Mouse (Mus musculus) liver, embryonic 14.5 days (tissue): ENCODE measurements around the gene Sgcd.

Experiments
- CTCF ChIP-seq: IDR thresholded peaks from 2 replicates; pipeline ENCODE4 v1.5.1; 2016; ENCODE audit warnings: antibody characterized with exemption, low read depth, control low read depth
- EP300 ChIP-seq: IDR thresholded peaks from 2 replicates; pipeline ENCODE4 v1.6.1; 2016; ENCODE audit warnings: antibody characterized with exemption, low read depth

- TF ChIP-seq CTCF (no peak), EP300 (no peak)
These were observed 906.3 kb downstream of the Sgcd start for GRCm38 (mm10) chr11:47082517-47082916.
